Mouse (Mus musculus): ENCODE measurements around the gene Arsg.

The Arsg gene

GRCm38 (mm10) chr11:109584843-109585713 is 111.9 kb downstream of the Arsg start:
- peak; percentile 78 to 81 for DNase-seq (ENCODE audit: low spot score in 2 of 2)

- no peak for DNase-seq (ENCODE audit: low spot score in 2 of 2)
Measured at GRCm38 (mm10) chr11:109586424-109586823, 113.2 kb downstream of the Arsg start.

GRCm38 (mm10) chr11:109587019-109587418 is 113.8 kb downstream of the Arsg start:
- no peak for DNase-seq (ENCODE audit: low spot score in 2 of 2)

- no peak for DNase-seq (ENCODE audit: low spot score in 2 of 2)
Measured at GRCm38 (mm10) chr11:109587638-109588374, 114.6 kb downstream of the Arsg start.

- DNase-seq (ENCODE audit: low spot score in 2 of 2) = peak; percentile 44 to 51
Measured at GRCm38 (mm10) chr11:109590012-109590411, 116.8 kb downstream of the Arsg start.

- DNase-seq (ENCODE audit: low spot score in 2 of 2) = no peak
Measured at GRCm38 (mm10) chr11:109591511-109591910, 118.3 kb downstream of the Arsg start.

- DNase-seq (ENCODE audit: low spot score in 2 of 2) = no peak
Measured at GRCm38 (mm10) chr11:109593200-109593981, 120.2 kb downstream of the Arsg start.

- no peak for DNase-seq (ENCODE audit: low spot score in 2 of 2)
Measured at GRCm38 (mm10) chr11:109594761-109595160, 121.6 kb downstream of the Arsg start.

GRCm38 (mm10) chr11:109598778-109599570 is 125.8 kb downstream of the Arsg start:
- no peak for DNase-seq (ENCODE audit: low spot score in 2 of 2)

- no peak for DNase-seq (ENCODE audit: low spot score in 2 of 2)
Measured at GRCm38 (mm10) chr11:109607600-109607999, 134.4 kb downstream of the Arsg start.

GRCm38 (mm10) chr11:109608976-109609625 is 135.9 kb downstream of the Arsg start:
- no peak for DNase-seq (ENCODE audit: low spot score in 2 of 2)

GRCm38 (mm10) chr11:109610046-109610794 is 137.0 kb downstream of the Arsg start:
- no peak for DNase-seq (ENCODE audit: low spot score in 2 of 2)

GRCm38 (mm10) chr11:109610795-109611302 is 137.7 kb downstream of the Arsg start:
- DNase-seq (ENCODE audit: low spot score in 2 of 2) = no peak

- peak; percentile 97 to 98 for DNase-seq (ENCODE audit: low spot score in 2 of 2)
Measured at GRCm38 (mm10) chr11:109611303-109612149, 138.4 kb downstream of the Arsg start, which contains the start of gene Wipi1. Wipi1 (minus strand) TSS chr11:109611967.

GRCm38 (mm10) chr11:109612871-109613529 is 139.8 kb downstream of the Arsg start:
- DNase-seq (ENCODE audit: low spot score in 2 of 2) = no peak

GRCm38 (mm10) chr11:109615286-109615685 is 142.1 kb downstream of the Arsg start:
- DNase-seq (ENCODE audit: low spot score in 2 of 2) = no peak

GRCm38 (mm10) chr11:109616352-109616751 is 143.2 kb downstream of the Arsg start:
- no peak for DNase-seq (ENCODE audit: low spot score in 2 of 2)

- DNase-seq (ENCODE audit: low spot score in 2 of 2) = no peak
Measured at GRCm38 (mm10) chr11:109616766-109617165, 143.6 kb downstream of the Arsg start.

All from right cerebral cortex, adult 2 months (tissue).